Mouse (Mus musculus) heart, adult 2 months (tissue): ENCODE measurements around the gene Cdk17. TPM values are rescaled to one million over a fixed set of nuclear protein-coding genes. Genes with fewer than 3 reads are reported as not detected.

Experiments
- DNase-seq, 2 experiments: peaks; one replicate each; pipeline ENCODE4 v3.0.0; 2021
- H3K27ac ChIP-seq: fragments of 200-600 bp; 2 replicates; pipeline ENCODE4 v1.8.1; 2022
- H3K27me3 ChIP-seq: fragments of 200-500 bp; 2 replicates; pipeline ENCODE4 v1.6.1; 2012; ENCODE audit warnings: mild to moderate bottlenecking, low read length, inconsistent platforms, mixed read lengths; ENCODE audit not compliant: control insufficient read depth, insufficient read depth
- H3K36me3 ChIP-seq: fragments of 200-500 bp; 2 replicates; pipeline ENCODE4 v1.6.1; 2012; ENCODE audit warnings: low read length, inconsistent platforms; ENCODE audit not compliant: control insufficient read depth, insufficient read depth
- H3K4me1 ChIP-seq: fragments of 200-500 bp; 2 replicates; pipeline ENCODE4 v1.6.1; 2011; ENCODE audit warnings: low read length; ENCODE audit not compliant: control insufficient read depth, insufficient read depth
- H3K4me3 ChIP-seq: fragments of 200-600 bp; 2 replicates; pipeline ENCODE4 v1.8.1; 2022
- H3K79me2 ChIP-seq: fragments of 200-500 bp; replicated peaks from 2 replicates; pipeline ENCODE4 v1.6.1; 2012; ENCODE audit warnings: mild to moderate bottlenecking, inconsistent platforms, low read length, moderate library complexity, mixed read lengths; ENCODE audit not compliant: control insufficient read depth, insufficient read depth
- H3K9ac ChIP-seq: fragments of 200-500 bp; 2 replicates; pipeline ENCODE4 v1.6.1; 2012; ENCODE audit warnings: low read depth, mild to moderate bottlenecking, control low read depth, inconsistent platforms, low read length, mixed read lengths
- CTCF ChIP-seq: fragments of 200-600 bp; IDR thresholded peaks from 2 replicates; pipeline ENCODE4 v1.8.1; 2022; ENCODE audit warnings: antibody characterized with exemption, mild to moderate bottlenecking, moderate library complexity
- EP300 ChIP-seq: fragments of 200-500 bp; IDR thresholded peaks from 2 replicates; pipeline ENCODE4 v1.6.1; 2011; ENCODE audit warnings: low read depth, low read length, control low read depth; ENCODE audit not compliant: insufficient read depth
- POLR2A ChIP-seq: fragments of 200-500 bp; IDR thresholded peaks from 2 replicates; pipeline ENCODE4 v1.6.1; 2011; ENCODE audit warnings: mild to moderate bottlenecking, low read depth, low read length, control low read depth; ENCODE audit not compliant: insufficient read depth
- WGBS: fragments of 180-500 bp; shearing (Covaris S2); methylation state at CpG from one replicate; pipeline ENCODE4 v1.1.7; 2018; 5-methylcytosine and 5-hydroxymethylcytosine counted together
- intact Hi-C: fragments of 180-260 bp; cut with DNase I; formaldehyde crosslinking; loops from one replicate; pipeline ENCODE4 v1.15.1; 2025
- polyA plus RNA-seq: library from polyadenylated mRNA; depleted of rRNA; stranded (reverse); fragments of >200 nt; gene quantifications from 2 replicates; pipeline ENCODE4 v1.2.3, GENCODE M21; 2012
- total RNA-seq, 2 experiments: library from RNA; stranded (reverse); gene quantifications; 2 replicates each; pipeline ENCODE4 v1.2.3; 2021

Gene Cdk17
- total and polyA plus RNA-seq, 3 experiments: 14.3 to 18.8 (median 16.6) TPM

DNA sequence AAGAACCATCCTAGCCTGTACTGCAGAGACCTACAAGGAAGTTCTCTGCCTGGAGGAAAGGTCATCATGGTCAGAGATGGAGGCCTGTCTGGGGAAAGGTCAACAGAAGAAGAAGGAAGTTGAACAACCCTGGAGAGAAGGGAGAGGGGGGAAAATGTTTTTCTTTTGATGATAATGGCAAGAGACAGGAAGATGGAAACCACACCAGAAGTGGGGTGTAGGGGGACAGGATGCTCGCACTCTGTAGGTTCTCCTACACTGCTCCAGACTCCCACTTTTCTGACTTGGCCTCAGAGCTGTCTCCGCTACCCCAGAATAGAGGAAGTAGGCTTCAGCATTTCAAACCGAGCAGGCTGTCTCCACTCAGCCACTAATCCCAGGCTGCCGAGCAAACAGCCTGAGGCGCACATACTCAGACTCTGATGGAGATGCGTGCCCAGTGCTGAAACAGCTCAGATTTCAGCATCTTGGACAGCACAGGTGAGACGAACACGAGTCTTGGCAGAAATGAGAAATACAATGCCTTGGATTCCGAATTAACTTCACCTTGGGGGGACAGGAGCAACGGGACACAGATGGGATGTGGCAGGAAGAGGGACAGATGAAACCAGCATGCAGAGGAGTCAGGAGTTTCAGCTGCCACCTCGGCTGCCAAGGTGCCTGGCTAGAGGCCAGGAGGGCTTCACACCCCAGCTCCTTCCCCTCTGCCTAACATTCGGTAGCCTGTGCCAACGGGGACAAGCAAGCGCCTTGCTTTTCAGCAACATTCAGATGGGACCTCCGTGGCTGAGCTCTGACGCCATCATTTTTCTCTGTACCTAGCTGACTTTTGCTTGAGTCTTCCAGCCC is 100.7 kb downstream of the Cdk17 start:
- H3K27ac ChIP-seq: peak overlapping the region; percentile 57
- 0 out of 2 replicates have a peak overlapping the region, but pooled peaks have one; percentile 11 for H3K9ac ChIP-seq
- peak in 1 of 2 experiments; percentile 58 for DNase-seq
- H3K4me1 ChIP-seq: peaks cover 30% of the 10 kb centered on the region
- peak overlapping the region; percentile 16; the same call in 1 of the 2 replicates for H3K4me3 ChIP-seq
- H3K79me2 ChIP-seq: 0 out of 2 replicates have a peak, but pooled peaks cover 1% of the 10 kb centered on the region
- peaks cover 27% of the 10 kb centered on the region for H3K36me3 ChIP-seq
- WGBS: 18% methylated on average over 16 of the region's 16 CpGs
- no peaks in the 10 kb centered on the region for H3K27me3 ChIP-seq
- intact Hi-C loops: loop anchor here (1.0 kb wide), 1 partner anchor 47 kb away; no protein-coding TSS in a partner anchor
- TF ChIP-seq POLR2A: no peak
- TF ChIP-seq EP300: no peak
- TF ChIP-seq CTCF: no peak

DNA sequence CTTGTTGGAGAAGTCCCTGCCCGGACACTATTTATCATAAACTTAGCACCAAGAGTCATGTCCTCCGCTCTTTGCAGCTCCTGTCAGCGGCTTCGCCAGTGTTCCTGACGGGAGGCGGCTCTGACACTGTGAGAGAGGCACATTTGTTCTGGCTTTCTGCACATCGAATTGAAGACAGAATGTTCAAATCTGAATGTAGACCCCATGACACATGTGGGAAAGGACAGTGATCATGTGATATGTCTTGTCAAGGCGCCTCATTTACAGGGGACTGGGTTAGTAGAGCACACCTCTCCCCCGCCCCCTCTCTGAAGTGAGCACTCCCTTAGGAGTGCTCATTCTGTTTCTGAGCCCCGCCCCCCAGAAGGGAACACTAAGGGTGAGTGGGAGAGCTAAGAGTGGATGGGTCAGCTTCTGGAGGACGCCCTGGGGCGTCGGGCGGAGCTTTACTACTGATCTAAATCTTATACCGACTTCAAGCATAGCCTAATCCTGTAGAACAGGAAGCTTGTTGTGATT is 101.4 kb downstream of the Cdk17 start:
- Histone ChIP-seq H3K9ac (no peak overlapping the region), H3K27ac (peak overlapping the region; percentile 57), H3K79me2 (0 out of 2 replicates have a peak, but pooled peaks cover 1% of the 10 kb centered on the region), H3K27me3 (no peaks in the 10 kb centered on the region), H3K4me1 (peaks cover 30% of the 10 kb centered on the region), H3K36me3 (peaks cover 30% of the 10 kb centered on the region), H3K4me3 (peak overlapping the region; percentile 16; the same call in 1 of the 2 replicates)
- peak in 1 of 2 experiments; percentile 36 for DNase-seq
- intact Hi-C loops: loop anchor here (1.0 kb wide), 1 partner anchor 46 kb away; no protein-coding TSS in a partner anchor
- 22% methylated on average over 15 of the region's 15 CpGs for WGBS
- TF ChIP-seq CTCF (no peak), EP300 (no peak), POLR2A (no peak)

DNA sequence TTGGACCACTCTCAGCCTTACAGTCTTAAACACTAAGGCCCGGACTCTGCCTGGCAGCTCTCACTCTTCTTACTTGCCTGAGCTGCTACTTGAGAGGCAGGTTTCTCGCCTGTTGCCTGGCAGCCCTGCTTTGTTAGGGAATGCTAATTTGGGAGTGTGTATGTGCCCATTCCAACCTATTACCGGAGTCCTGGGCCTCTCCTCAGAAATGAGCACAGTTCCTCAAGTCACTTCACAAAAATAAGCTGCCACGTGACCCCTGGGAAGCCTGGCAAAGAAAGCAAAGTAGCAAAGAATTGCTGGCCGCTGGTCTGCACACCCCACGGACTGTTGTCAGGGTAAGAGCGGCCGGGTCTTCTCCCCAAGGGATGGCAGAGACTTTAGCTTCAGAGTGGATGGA is 102.8 kb downstream of the Cdk17 start:
- WGBS: 36% methylated on average over 8 of the region's 8 CpGs
- Histone ChIP-seq H3K9ac (no peak overlapping the region), H3K27ac (peak overlapping the region; percentile 48)

DNA sequence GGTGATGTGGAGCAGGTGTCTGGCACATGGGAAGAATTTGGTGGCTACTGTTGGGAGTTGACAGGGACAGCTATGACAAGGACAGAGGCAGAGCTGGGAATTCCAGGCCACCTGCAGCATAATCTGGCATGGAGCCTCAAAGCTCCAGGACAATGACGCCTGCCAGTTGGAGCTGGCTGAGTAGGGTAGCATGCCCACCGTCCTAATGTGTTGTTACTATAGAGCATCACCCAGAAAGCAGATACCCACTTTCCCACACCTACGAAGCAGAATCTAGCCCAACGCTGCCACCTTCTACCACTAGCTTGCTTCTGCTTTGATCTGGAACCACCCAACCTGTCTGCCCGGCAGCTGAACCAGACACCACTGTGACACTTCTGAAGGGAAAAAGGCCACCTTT is 103.3 kb downstream of the Cdk17 start:
- H3K36me3 ChIP-seq: peaks cover 28% of the 10 kb centered on the region
- DNase-seq: no peak
- peak overlapping the region; percentile 48 for H3K27ac ChIP-seq
- 53% methylated on average over 5 of the region's 5 CpGs for WGBS
- TF ChIP-seq CTCF: no peak
- TF ChIP-seq POLR2A: no peak
- intact Hi-C loops: no loop called here
- H3K9ac ChIP-seq: no peak overlapping the region
- no peak overlapping the region for H3K4me3 ChIP-seq
- no peaks in the 10 kb centered on the region for H3K27me3 ChIP-seq
- H3K79me2 ChIP-seq: 0 out of 2 replicates have a peak, but pooled peaks cover 1% of the 10 kb centered on the region
- peaks cover 32% of the 10 kb centered on the region for H3K4me1 ChIP-seq

More for the DNA sequence above, 102.8 kb downstream of the Cdk17 start:
- H3K79me2 ChIP-seq: 0 out of 2 replicates have a peak, but pooled peaks cover 1% of the 10 kb centered on the region
- intact Hi-C loops: no loop called here
- H3K4me1 ChIP-seq: peaks cover 32% of the 10 kb centered on the region
- peaks cover 30% of the 10 kb centered on the region for H3K36me3 ChIP-seq
- TF ChIP-seq EP300 (no peak), CTCF (no peak), POLR2A (no peak)
- H3K27me3 ChIP-seq: no peaks in the 10 kb centered on the region
- no peak overlapping the region for H3K4me3 ChIP-seq
- DNase-seq: no peak

DNA sequence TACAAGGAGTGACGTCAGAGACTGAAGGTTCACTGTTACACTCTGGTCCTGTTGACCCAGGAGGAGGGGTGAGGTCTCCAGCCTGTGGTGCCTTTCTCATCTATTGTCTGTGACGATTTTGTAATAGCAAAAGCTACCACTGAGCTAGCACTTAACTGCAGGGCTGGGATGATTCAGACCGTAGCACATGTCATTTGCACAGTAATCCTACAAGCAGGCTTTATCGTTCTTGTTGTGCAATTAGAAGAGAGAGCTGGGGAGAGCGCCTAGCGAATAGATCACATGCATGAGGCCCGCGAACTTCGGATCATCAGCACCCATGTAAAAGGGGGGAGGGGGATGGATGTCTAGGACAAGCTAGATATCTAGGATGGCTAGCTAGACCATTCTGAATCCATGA is 105.2 kb downstream of the Cdk17 start:
- Histone ChIP-seq H3K79me2 (0 out of 2 replicates have a peak, but pooled peaks cover 1% of the 10 kb centered on the region), H3K4me3 (no peak overlapping the region), H3K27me3 (no peaks in the 10 kb centered on the region), H3K36me3 (peaks cover 28% of the 10 kb centered on the region), H3K4me1 (peaks cover 31% of the 10 kb centered on the region), H3K27ac (no peak overlapping the region), H3K9ac (no peak overlapping the region)
- intact Hi-C loops: no loop called here
- DNase-seq: no peak
- 70% methylated on average over 9 of the region's 9 CpGs for whole genome bisulfite sequencing
- TF ChIP-seq POLR2A: no peak
- no peak for TF ChIP-seq CTCF
- no peak for TF ChIP-seq EP300

DNA sequence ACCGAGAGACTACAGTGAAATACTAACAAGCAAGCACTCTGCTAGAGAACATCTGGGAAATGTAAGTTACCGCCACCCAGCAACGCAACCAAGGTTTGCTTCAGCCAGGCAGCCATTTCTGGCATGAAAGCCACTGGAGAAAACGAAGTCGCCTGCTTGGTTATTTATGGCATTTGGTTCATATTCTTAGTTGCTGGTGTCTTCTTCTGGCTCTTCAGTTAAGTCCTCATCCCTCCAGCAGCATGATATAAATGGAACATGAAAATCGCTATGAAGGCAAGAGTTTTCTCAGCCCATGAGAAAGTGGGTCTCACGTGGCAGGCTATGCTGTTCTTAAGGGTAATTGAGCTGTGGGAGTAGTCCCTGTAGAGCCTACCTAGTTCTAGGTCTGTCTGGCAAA is 105.8 kb downstream of the Cdk17 start:
- TF ChIP-seq CTCF (no peak), EP300 (no peak), POLR2A (no peak)
- Histone ChIP-seq H3K9ac (no peak overlapping the region), H3K4me1 (peaks cover 26% of the 10 kb centered on the region), H3K27me3 (no peaks in the 10 kb centered on the region), H3K27ac (no peak overlapping the region), H3K4me3 (no peak overlapping the region), H3K36me3 (peaks cover 26% of the 10 kb centered on the region), H3K79me2 (0 out of 2 replicates have a peak, but pooled peaks cover 1% of the 10 kb centered on the region)
- intact Hi-C loops: no loop called here
- whole genome bisulfite sequencing: 67% methylated on average over 7 of the region's 7 CpGs
- no peak for DNase-seq
